Mouse (Mus musculus) cerebral cortex, adult 2 months (tissue): ENCODE measurements around the gene Neil1.

ENCODE experiments used
- WGBS: fragments of 180-500 bp; shearing (Covaris S2); methylation state at CpG from one replicate; pipeline ENCODE4 v1.1.7; 2018; 5-methylcytosine and 5-hydroxymethylcytosine counted together

Gene Neil1

GRCm38 (mm10) chr9:57139110-57139509 lies 9.0 kb downstream of the Neil1 start:
- 95% methylated on average over 9 of the region's 9 CpGs for WGBS

GRCm38 (mm10) chr9:57138507-57138906 lies 9.6 kb downstream of the Neil1 start:
- 85% methylated on average over 6 of the region's 6 CpGs for WGBS

- 93% methylated on average over 9 of the region's 9 CpGs for WGBS
Measured at GRCm38 (mm10) chr9:57137777-57138176, 10.3 kb downstream of the Neil1 start.

GRCm38 (mm10) chr9:57137246-57137645 lies 10.9 kb downstream of the Neil1 start:
- WGBS, result 81% methylated on average over 6 of the region's 6 CpGs

- under 1% methylated on average over 58 of the region's 58 CpGs for WGBS
Measured at GRCm38 (mm10) chr9:57130577-57131433, 17.3 kb downstream of the Neil1 start, which contains the start of gene Man2c1. TSS of gene Man2c1 (plus strand) at chr9:57130690.

GRCm38 (mm10) chr9:57117261-57117755 lies 30.8 kb downstream of the Neil1 start:
- 84% methylated on average over 13 of the region's 13 CpGs for WGBS
